Mouse (Mus musculus) embryo, embryonic 11 days (tissue): ENCODE data around the gene Lcmt1.
A peak's percentile ranks its signal among the peaks of the same experiment; 100 is the strongest.

Source experiments
- DNase-seq: peaks from one replicate; pipeline ENCODE4 v3.0.0-alpha.2; 2015

Gene Lcmt1

DNA sequence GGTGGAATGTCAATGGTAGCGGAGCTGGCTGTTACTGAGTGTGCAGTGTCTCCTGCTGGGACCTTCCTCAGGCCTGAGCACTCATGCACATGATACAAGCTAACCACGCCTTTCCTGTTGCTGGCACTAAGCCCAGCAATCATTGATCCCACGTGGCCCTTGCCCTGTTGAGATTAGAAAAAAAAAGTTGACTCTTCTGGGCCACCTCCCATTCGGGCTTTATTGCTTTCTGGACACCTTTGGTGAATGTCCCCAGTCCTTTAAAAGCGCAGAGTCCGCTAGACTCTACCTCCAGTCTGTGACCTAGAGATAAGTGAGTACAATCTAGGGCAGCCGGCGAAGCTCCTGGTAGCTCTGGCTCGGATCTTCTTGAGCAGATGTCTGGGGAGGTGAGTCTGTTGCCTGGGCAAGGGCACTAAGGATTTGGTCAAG is 92.5 kb downstream of the Lcmt1 start, which contains the start of gene Aqp8:
Gene Aqp8 (plus strand): TSS at position 222 of the 432 bp plus-strand sequence.
- peak; percentile 7 for DNase-seq

GRCm38 (mm10) chr7:123463569-123463968 is 94.0 kb downstream of the Lcmt1 start:
- DNase-seq: no peak

- peak; percentile 84 for DNase-seq
Measured at GRCm38 (mm10) chr7:123465692-123466387, 96.3 kb downstream of the Lcmt1 start.

GRCm38 (mm10) chr7:123467961-123468360 is 98.4 kb downstream of the Lcmt1 start:
- no peak for DNase-seq
